ENCODE assay signal across 17 mouse cellular contexts in the genomic region with DNA sequence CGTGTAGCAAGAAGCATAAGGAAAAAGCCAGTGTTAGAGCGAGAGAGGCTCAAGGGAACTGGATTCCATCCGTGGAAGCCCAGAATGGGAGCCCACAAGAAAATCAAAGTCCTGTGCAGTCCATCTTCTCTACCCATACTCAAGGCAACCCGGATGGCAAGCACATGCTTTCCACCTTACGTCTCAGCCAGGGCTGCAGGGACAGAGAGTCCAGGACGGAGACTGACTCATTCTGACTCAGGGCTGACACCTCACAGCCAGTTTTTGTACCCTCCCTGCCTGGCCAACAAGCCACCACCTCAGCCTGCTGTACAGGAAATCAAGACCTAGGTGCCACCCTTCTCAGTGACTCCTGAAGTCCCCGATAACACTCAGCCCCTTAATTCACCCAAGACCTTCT. TPM values are rescaled to one million over a fixed set of nuclear protein-coding genes. Genes with fewer than 3 reads are reported as not detected.
DNase-seq lines count a peak whose midpoint lies in the region; ATAC-seq and TF ChIP-seq lines count a peak whose summit lies in the region.
"Had no signal": no experiment of that assay in that cellular context is flagged by ENCODE, and none has a peak within 500 bp of the region (broad histone marks: within the 10 kb centered on the region; RNA-seq: fewer than 3 reads in every experiment).

No protein-coding gene starts in this region.

- no peaks in the 10 kb centered on the region for H3K27me3 ChIP-seq in heart, postnatal 0 days (ENCODE audit: control insufficient read depth, insufficient read depth, low read length)
- no peaks in the 10 kb centered on the region for H3K27me3 ChIP-seq in heart, embryonic 11.5 days (ENCODE audit: control insufficient read depth, insufficient read depth, low read length)
- H3K27me3 ChIP-seq in C2C12 (ENCODE audit: control insufficient read depth, insufficient read depth, insufficient read length) = no peaks in the 10 kb centered on the region
- H3K27me3 ChIP-seq in liver, embryonic 11.5 days (replicated peaks; ENCODE audit: control insufficient read depth, insufficient read depth, low read length) = no peaks in the 10 kb centered on the region
- H3K27me3 ChIP-seq: midbrain, embryonic 15.5 days had no signal

- H3K27ac ChIP-seq in heart, postnatal 0 days (ENCODE audit: low read depth) = peak overlapping the region; percentile 65; the same call in 1 of the 2 replicates
- no peak overlapping the region for H3K27ac ChIP-seq in heart, embryonic 11.5 days (ENCODE audit: low read depth, low read length)
- no peak overlapping the region for H3K27ac ChIP-seq in liver, embryonic 11.5 days (ENCODE audit: low read depth, low read length)
- H3K27ac ChIP-seq: left cerebral cortex, adult 2 months; midbrain, embryonic 15.5 days had no signal

- no peak overlapping the region for H3K4me3 ChIP-seq in heart, postnatal 0 days (ENCODE audit: low read depth, low read length)
- H3K4me3 ChIP-seq in heart, embryonic 11.5 days (ENCODE audit: low read depth, low read length) = no peak overlapping the region
- no peak overlapping the region for H3K4me3 ChIP-seq in C2C12 (ENCODE audit: insufficient read depth, poor library complexity, severe bottlenecking)
- H3K4me3 ChIP-seq in liver, embryonic 11.5 days (ENCODE audit: low read depth, low read length) = no peak overlapping the region
- H3K4me3 ChIP-seq: hindbrain, embryonic 15.5 days; left cerebral cortex, adult 2 months; midbrain, embryonic 15.5 days had no signal

- H3K4me2 ChIP-seq in heart, postnatal 0 days (ENCODE audit: low read depth, low read length) = no peak overlapping the region
- H3K4me2 ChIP-seq in heart, embryonic 11.5 days = no peak overlapping the region
- H3K4me2 ChIP-seq in liver, embryonic 11.5 days = no peak overlapping the region
- H3K4me2 ChIP-seq: hindbrain, embryonic 15.5 days; midbrain, embryonic 15.5 days had no signal

- TF ChIP-seq EP300 in heart, postnatal 0 days (IDR thresholded peaks at IDR 0.05; ENCODE audit: low read depth) = no peak

- ATAC-seq in heart, postnatal 0 days (ENCODE audit: insufficient read depth, low read depth) = no peak
- ATAC-seq in heart, embryonic 11.5 days (replicated peaks; ENCODE audit: insufficient number of reproducible peaks, low FRiP score, low TSS enrichment) = no peak
- ATAC-seq in liver, embryonic 11.5 days (replicated peaks; ENCODE audit: low FRiP score) = no peak
- ATAC-seq: forebrain, postnatal 0 days; liver, postnatal 0 days; midbrain, embryonic 15.5 days had no signal

- H3K36me3 ChIP-seq in heart, postnatal 0 days (replicated peaks; ENCODE audit: control insufficient read depth, insufficient read depth, low read length) = no peaks in the 10 kb centered on the region
- no peaks in the 10 kb centered on the region for H3K36me3 ChIP-seq in heart, embryonic 11.5 days (ENCODE audit: control insufficient read depth, insufficient read depth, low read length)
- no peaks in the 10 kb centered on the region for H3K36me3 ChIP-seq in C2C12 (ENCODE audit: control insufficient read depth, insufficient read depth)
- no peaks in the 10 kb centered on the region for H3K36me3 ChIP-seq in liver, embryonic 11.5 days (ENCODE audit: control insufficient read depth, insufficient read depth, low read length)
- H3K36me3 ChIP-seq: hindbrain, embryonic 15.5 days; midbrain, embryonic 15.5 days had no signal

- no peaks in the 10 kb centered on the region for H3K79me3 ChIP-seq in C2C12 (ENCODE audit: low read depth)

- no peak for TF ChIP-seq CTCF in heart, postnatal 0 days (IDR thresholded peaks at IDR 0.05; ENCODE audit: low read depth)
- no peak for TF ChIP-seq CTCF in C2C12 (IDR thresholded peaks at IDR 0.05; ENCODE audit: control insufficient read depth, insufficient read depth, insufficient read length)

- H3K9ac ChIP-seq in heart, postnatal 0 days (replicated peaks; ENCODE audit: low read depth, low read length) = no peak overlapping the region
- no peak overlapping the region for H3K9ac ChIP-seq in heart, embryonic 11.5 days (ENCODE audit: low read depth, low read length)
- H3K9ac ChIP-seq in liver, embryonic 11.5 days (ENCODE audit: low read depth, low read length) = no peak overlapping the region
- H3K9ac ChIP-seq: forebrain, postnatal 0 days; hindbrain, embryonic 15.5 days; liver, postnatal 0 days; midbrain, embryonic 15.5 days had no signal

- H3K4me1 ChIP-seq in heart, postnatal 0 days (ENCODE audit: control insufficient read depth, insufficient read depth) = no peaks in the 10 kb centered on the region; the same call in 1 of the 2 replicates
- H3K4me1 ChIP-seq in heart, embryonic 11.5 days (ENCODE audit: control insufficient read depth, insufficient read depth, low read length) = peaks cover 22% of the 10 kb centered on the region
- peaks cover 7% of the 10 kb centered on the region for H3K4me1 ChIP-seq in liver, embryonic 11.5 days (replicated peaks; ENCODE audit: control insufficient read depth, insufficient read depth, low read length)

- DNase-seq in heart, postnatal 0 days (ENCODE audit: low spot score) = no peak
- DNase-seq in 3T3-L1 (ENCODE audit: low read depth, low spot score) = peak; percentile 87
- DNase-seq in adrenal gland, postnatal 36 days = peak; percentile 78 to 81
- DNase-seq in liver, embryonic 11.5 days (ENCODE audit: low spot score) = no peak
- DNase-seq in kidney, postnatal 14 days = no peak
- DNase-seq: cerebellum, postnatal 14 days; forebrain, postnatal 0 days; kidney, adult 9 months; liver, postnatal 0 days; right cerebral cortex, adult 18-20 months; spleen, adult 18-20 months; thymus, postnatal 4 days had no signal

- 68% methylated on average over 7 of the region's 7 CpGs for WGBS in heart, postnatal 0 days
- 72% methylated on average over 7 of the region's 7 CpGs for WGBS in heart, embryonic 11.5 days (ENCODE audit: insufficient replicate concordance)
- 75% methylated on average over 7 of the region's 7 CpGs for WGBS in liver, embryonic 11.5 days

- no peaks in the 10 kb centered on the region for H3K9me3 ChIP-seq in heart, postnatal 0 days (replicated peaks; ENCODE audit: control insufficient read depth, low read length)
- no peaks in the 10 kb centered on the region for H3K9me3 ChIP-seq in heart, embryonic 11.5 days (replicated peaks; ENCODE audit: control insufficient read depth, low read length)
- H3K9me3 ChIP-seq in liver, embryonic 11.5 days (ENCODE audit: control insufficient read depth, low read length) = no peaks in the 10 kb centered on the region
- H3K9me3 ChIP-seq: hindbrain, embryonic 15.5 days; midbrain, embryonic 15.5 days had no signal

- no peak overlapping the region for H3ac ChIP-seq in C2C12 (ENCODE audit: control insufficient read depth, insufficient read length, low read depth)

- H3K79me2 ChIP-seq in C2C12 (ENCODE audit: control insufficient read depth, insufficient read depth) = peaks cover under 1% of the 10 kb centered on the region

TF ChIP-seq in C2C12, 6 proteins besides CTCF, POLR2A, EP300 and RAD21:
- TF ChIP-seq CEBPB (IDR thresholded peaks at IDR 0.05; ENCODE audit: low read depth) (no peak), MAX (IDR thresholded peaks at IDR 0.05) (peak; percentile 86), FOSL1 (IDR thresholded peaks at IDR 0.05; ENCODE audit: insufficient read depth, low read length, poor library complexity, severe bottlenecking) (peak; percentile 81)

RNA-seq across cellular contexts. Expression of a gene that starts 4.9 kb away (rescaled TPM):
- total RNA-seq in heart, postnatal 0 days (2014; rRNA removed; ENCODE audit: low replicate concordance) = 74.4 and 86.2 TPM in 2 replicates
- 86.0 and 91.0 TPM in 2 replicates for polyA plus RNA-seq in heart, postnatal 0 days (2015; fragmentation: Nextera tagmentation; extraction: Ambion mirVana)
- polyA plus RNA-seq in heart, embryonic 11.5 days (2014; fragmentation: Nextera tagmentation; extraction: Ambion mirVana) = 146 and 166 TPM in 2 replicates
- polyA plus RNA-seq in C2C12 (2012; fragmentation: generic; extraction: Trizol) = 44.4 TPM
- 10 to 100 TPM; 54.5 to 69.6 TPM for total RNA-seq in adrenal gland, postnatal 36 days (2021)
- polyA plus RNA-seq in liver, embryonic 11.5 days (2014; fragmentation: Nextera tagmentation; extraction: Ambion mirVana) = 92.1 and 96.8 TPM in 2 replicates

RNA-seq across cellular contexts. Expression of a gene that starts 16.5 kb away (rescaled TPM):
- 28.5 and 30.5 TPM in 2 replicates for total RNA-seq in heart, postnatal 0 days (2014; rRNA removed; ENCODE audit: low replicate concordance)
- polyA plus RNA-seq in heart, postnatal 0 days (2015; fragmentation: Nextera tagmentation; extraction: Ambion mirVana) = 18.7 and 20.7 TPM in 2 replicates
- 23.1 and 25.8 TPM in 2 replicates for polyA plus RNA-seq in heart, embryonic 11.5 days (2014; fragmentation: Nextera tagmentation; extraction: Ambion mirVana)
- polyA plus RNA-seq in C2C12 (2012; fragmentation: generic; extraction: Trizol) = 12.9 TPM
- 10 to 100 TPM; 28.0 to 28.5 TPM for total RNA-seq in adrenal gland, postnatal 36 days (2021)
- 17.6 and 21.7 TPM in 2 replicates for polyA plus RNA-seq in liver, embryonic 11.5 days (2014; fragmentation: Nextera tagmentation; extraction: Ambion mirVana)

Comparison
In these comparisons a context has a peak if more than half of its experiments do, and no peak if none do; other contexts are left out.
1. DNase-seq: peak in 3T3-L1 (single experiment) and adrenal gland, postnatal 36 days (2 of 2); none in heart, postnatal 0 days (single experiment), liver, embryonic 11.5 days (single experiment) and kidney, postnatal 14 days (single experiment).